8 mouse cellular contexts compared by ENCODE assay signal in the genomic region with DNA sequence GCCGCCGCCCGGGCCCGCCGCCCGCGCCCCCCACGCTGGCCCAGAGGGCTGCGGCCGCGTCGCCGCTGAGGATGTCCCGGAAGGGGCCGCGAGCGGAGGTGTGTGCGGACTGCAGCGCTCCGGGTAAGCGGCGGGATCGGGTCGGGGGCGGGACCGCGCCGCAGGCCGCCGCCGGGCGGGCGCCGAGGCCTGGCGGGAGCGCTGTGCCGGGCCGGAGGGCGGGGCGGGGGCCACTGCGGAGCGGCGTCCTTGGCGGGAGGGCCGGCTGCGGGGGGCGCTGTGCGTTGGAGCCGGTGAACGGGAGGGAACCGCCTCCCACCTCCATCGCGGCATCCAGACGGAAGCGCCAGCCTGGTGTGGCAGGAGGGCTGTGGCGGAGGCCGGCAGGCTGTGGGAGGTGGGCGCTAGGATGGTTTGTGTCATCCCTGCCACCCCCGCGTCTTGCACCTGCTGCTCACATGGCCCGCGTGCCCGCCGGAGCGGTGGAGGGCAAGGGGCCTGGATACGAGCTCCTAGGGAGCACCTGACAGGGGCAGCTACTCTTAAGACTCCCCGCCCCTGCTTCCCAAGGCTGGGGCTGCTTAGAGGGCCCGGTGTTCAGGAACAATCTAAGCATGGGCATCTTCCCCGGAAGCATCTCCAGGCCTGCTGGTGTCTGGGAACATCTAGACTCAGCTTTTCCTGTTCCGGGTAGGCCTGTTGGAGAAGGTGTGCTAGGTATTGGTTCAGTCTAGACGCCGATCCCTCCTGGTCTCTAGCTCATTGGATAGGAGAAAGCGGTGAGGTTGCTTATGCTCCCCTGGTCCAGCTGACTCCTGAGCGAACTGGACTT. TPM values are rescaled to one million over a fixed set of nuclear protein-coding genes. Genes with fewer than 3 reads are reported as not detected.
A peak's percentile ranks its signal among the peaks of the same experiment; 100 is the strongest.
DNase-seq lines count a peak whose midpoint lies in the region; ATAC-seq and TF ChIP-seq lines count a peak whose summit lies in the region.

A gene (plus strand): TSS at position 51 of the 832 bp plus-strand sequence.

- H3K36me3 ChIP-seq in CH12.LX (replicated peaks in 1 of 2; ENCODE audit: control insufficient read depth in 1 of 2, insufficient read depth in 1 of 2, low read length in 1 of 2), result peaks cover 0 to 26% of the 10 kb centered on the region in 2 experiments
- H3K36me3 ChIP-seq in embryonic facial prominence, embryonic 12.5 days, result peaks cover under 1% of the 10 kb centered on the region; the same call in 1 of the 2 replicates
- peaks cover under 1% of the 10 kb centered on the region; the same call in 1 of the 2 replicates for H3K36me3 ChIP-seq in heart, embryonic 12.5 days
- H3K36me3 ChIP-seq in kidney, postnatal 0 days (ENCODE audit: insufficient read depth, low read length), result no peaks in the 10 kb centered on the region

- peaks cover 21% of the 10 kb centered on the region for H3K27me3 ChIP-seq in CH12.LX (replicated peaks)
- H3K27me3 ChIP-seq in embryonic facial prominence, embryonic 12.5 days, result no peaks in the 10 kb centered on the region
- no peaks in the 10 kb centered on the region for H3K27me3 ChIP-seq in heart, embryonic 12.5 days (replicated peaks)
- no peaks in the 10 kb centered on the region for H3K27me3 ChIP-seq in kidney, postnatal 0 days (ENCODE audit: insufficient read depth, low read length)

- peak; percentile 61 for DNase-seq in CH12.LX (ENCODE audit: extremely low read depth)
- DNase-seq in adrenal gland, adult (ENCODE audit: inconsistent age in 2 of 2, low spot score in 1 of 2), result peak; percentile 72 to 80
- DNase-seq in kidney, postnatal 0 days (ENCODE audit: low spot score), result peak; percentile 55
- DNase-seq in lung, adult 2 months, result peak; percentile 51

- peak within 1 kb of the TSS; percentile 49 for H3K27ac ChIP-seq in CH12.LX (ENCODE audit: insufficient read depth, low read depth)
- H3K27ac ChIP-seq in embryonic facial prominence, embryonic 12.5 days, result peak within 1 kb of the TSS; percentile 90
- peak within 1 kb of the TSS; percentile 89 for H3K27ac ChIP-seq in heart, embryonic 12.5 days (ENCODE audit: poor library complexity, severe bottlenecking)
- H3K27ac ChIP-seq in kidney, postnatal 0 days, result peak within 1 kb of the TSS; percentile 95
- peak within 1 kb of the TSS; percentile 96 for H3K27ac ChIP-seq in olfactory bulb, adult 2 months (ENCODE audit: insufficient read depth, low read depth, low read length)

- 2% methylated on average over 56 of the region's 74 CpGs for WGBS in embryonic facial prominence, embryonic 12.5 days
- 7% methylated on average over 54 of the region's 74 CpGs for WGBS in heart, embryonic 12.5 days
- WGBS in kidney, postnatal 0 days, result 1% methylated on average over 27 of the region's 74 CpGs
- WGBS in lung, adult 2 months, result 4% methylated on average over 52 of the region's 74 CpGs
- 2% methylated on average over 71 of the region's 74 CpGs for WGBS in olfactory bulb, adult 2 months

- H3K4me1 ChIP-seq in CH12.LX (ENCODE audit: control insufficient read depth in 1 of 2, insufficient read depth in 2 of 2), result peaks cover 24 to 71% of the 10 kb centered on the region in 2 experiments
- H3K4me1 ChIP-seq in embryonic facial prominence, embryonic 12.5 days, result peaks cover 58% of the 10 kb centered on the region
- H3K4me1 ChIP-seq in heart, embryonic 12.5 days (replicated peaks), result peaks cover 73% of the 10 kb centered on the region
- H3K4me1 ChIP-seq in kidney, postnatal 0 days (replicated peaks; ENCODE audit: insufficient read depth, low read length), result peaks cover 54% of the 10 kb centered on the region
- peaks cover 54% of the 10 kb centered on the region for H3K4me1 ChIP-seq in lung, adult 2 months (ENCODE audit: control insufficient read depth, insufficient read depth, low read length)
- H3K4me1 ChIP-seq in olfactory bulb, adult 2 months (ENCODE audit: control insufficient read depth, insufficient read depth, low read length), result peaks cover 52% of the 10 kb centered on the region

- peak within 1 kb of the TSS; percentile 84 to 99 (median 98) for H3K4me3 ChIP-seq in CH12.LX (replicated peaks in 1 of 3; ENCODE audit: low read depth in 2 of 3, low read length in 2 of 3, poor library complexity in 1 of 3)
- peak within 1 kb of the TSS; percentile 86 for H3K4me3 ChIP-seq in embryonic facial prominence, embryonic 12.5 days
- peak within 1 kb of the TSS; percentile 97 for H3K4me3 ChIP-seq in heart, embryonic 12.5 days
- peak within 1 kb of the TSS; percentile 91 for H3K4me3 ChIP-seq in kidney, postnatal 0 days (replicated peaks; ENCODE audit: low read depth, low read length)
- peak within 1 kb of the TSS; percentile 81 for H3K4me3 ChIP-seq in lung, adult 2 months (replicated peaks; ENCODE audit: extremely low read depth, low read depth, low read length)
- H3K4me3 ChIP-seq in olfactory bulb, adult 2 months (ENCODE audit: insufficient read depth, low read depth, low read length), result peak within 1 kb of the TSS; percentile 89

- TF ChIP-seq RAD21 in CH12.LX (IDR thresholded peaks at IDR 0.05; ENCODE audit: low read depth, low read length), result no peak

- no peak for TF ChIP-seq POLR2A in CH12.LX (IDR thresholded peaks at IDR 0.05; ENCODE audit: low read depth, low read length)
- 0 out of 2 replicates have a peak, but pooled peaks have one; percentile 30 for TF ChIP-seq POLR2A in lung, adult 2 months (IDR thresholded peaks at IDR 0.05; ENCODE audit: borderline replicate concordance, extremely low read depth, low read depth, low read length)
- no peak for TF ChIP-seq POLR2A in olfactory bulb, adult 2 months (IDR thresholded peaks at IDR 0.05; ENCODE audit: insufficient read depth, low read depth, low read length)

- H3K9me3 ChIP-seq in CH12.LX (replicated peaks; ENCODE audit: low read length), result no peaks in the 10 kb centered on the region
- no peaks in the 10 kb centered on the region for H3K9me3 ChIP-seq in embryonic facial prominence, embryonic 12.5 days
- H3K9me3 ChIP-seq in heart, embryonic 12.5 days (replicated peaks), result no peaks in the 10 kb centered on the region
- H3K9me3 ChIP-seq in kidney, postnatal 0 days (replicated peaks; ENCODE audit: low read length), result no peaks in the 10 kb centered on the region

- H3K4me2 ChIP-seq in CH12.LX (ENCODE audit: insufficient read depth, low read depth, poor library complexity, severe bottlenecking), result peak within 1 kb of the TSS; percentile 90
- peak within 1 kb of the TSS; percentile 95 for H3K4me2 ChIP-seq in embryonic facial prominence, embryonic 12.5 days (replicated peaks)
- H3K4me2 ChIP-seq in heart, embryonic 12.5 days, result peak within 1 kb of the TSS; percentile 95
- peak within 1 kb of the TSS; percentile 95 for H3K4me2 ChIP-seq in kidney, postnatal 0 days (ENCODE audit: low read length)

- peak within 1 kb of the TSS; percentile 95 for H3K9ac ChIP-seq in CH12.LX (ENCODE audit: insufficient read depth, low read depth)
- H3K9ac ChIP-seq in embryonic facial prominence, embryonic 12.5 days, result peak within 1 kb of the TSS; percentile 96
- H3K9ac ChIP-seq in heart, embryonic 12.5 days, result peak within 1 kb of the TSS; percentile 98
- peak within 1 kb of the TSS; percentile 95 for H3K9ac ChIP-seq in kidney, postnatal 0 days (ENCODE audit: low read depth, low read length)

- peak in 1 of 2 experiments; percentile 23; a peak in 1 of 4 replicates for TF ChIP-seq CTCF in CH12.LX (conservative IDR thresholded peaks at IDR 0.05 in 1 of 2, IDR thresholded peaks at IDR 0.05 in 1 of 2; ENCODE audit: low read depth in 2 of 2, low read length in 2 of 2)
- 0 out of 2 replicates have a peak, but pooled peaks have one; percentile 5 for TF ChIP-seq CTCF in kidney, postnatal 0 days (IDR thresholded peaks at IDR 0.05; ENCODE audit: low read depth)
- TF ChIP-seq CTCF in lung, adult 2 months (IDR thresholded peaks at IDR 0.05; ENCODE audit: insufficient read depth, low read length), result no peak
- TF ChIP-seq CTCF in olfactory bulb, adult 2 months (IDR thresholded peaks at IDR 0.05; ENCODE audit: insufficient read depth, low read depth, low read length), result no peak

- in situ Hi-C loops in CH12.LX (cut with MboI; ENCODE audit: low pct_ligation_motif_present, low pct_unique_long_range_greater_than_20kb, low sequenced_read_pairs), result no loop called here

- H3K79me2 ChIP-seq in CH12.LX (replicated peaks; ENCODE audit: control insufficient read depth, extremely low read depth, insufficient read depth, poor library complexity, severe bottlenecking), result peaks cover 34% of the 10 kb centered on the region

- no peak for ATAC-seq in embryonic facial prominence, embryonic 12.5 days (ENCODE audit: insufficient number of reproducible peaks, insufficient read depth, low FRiP score, low TSS enrichment)
- ATAC-seq in heart, embryonic 12.5 days (ENCODE audit: insufficient number of reproducible peaks, low FRiP score), result peak; percentile 20; the same call in 1 of the 2 replicates
- peak; percentile 27 for ATAC-seq in kidney, postnatal 0 days (replicated peaks; ENCODE audit: low FRiP score, low read depth)
- ATAC-seq in erythroid progenitor cell, adult 5-6 weeks (replicated peaks; ENCODE audit: low FRiP score, poor library complexity, severe bottlenecking), result no peak

- no peak for TF ChIP-seq EP300 in CH12.LX (IDR thresholded peaks at IDR 0.05; ENCODE audit: low read length)

- dilution Hi-C loops in CH12.LX (cut with MboI; ENCODE audit: extremely low pct_ligation_motif_present, extremely low pct_unique_long_range_greater_than_20kb, low sequenced_read_pairs), result no loop called here

TF ChIP-seq in CH12.LX, 34 proteins besides CTCF, POLR2A, EP300 and RAD21 (continues in another document):
- TF ChIP-seq RCOR1 (conservative IDR thresholded peaks at IDR 0.05; ENCODE audit: low read depth, low read length) (no peak), CHD1 (IDR thresholded peaks at IDR 0.05; ENCODE audit: low read depth, low read length) (no peak), SMC3 (IDR thresholded peaks at IDR 0.05; ENCODE audit: low read depth, low read length) (no peak), USF1 (IDR thresholded peaks at IDR 0.05; ENCODE audit: low read depth, low read length) (no peak), BHLHE40 (IDR thresholded peaks at IDR 0.05; ENCODE audit: low read depth, low read length) (peak; percentile 71), POLR2AphosphoS2 (IDR thresholded peaks at IDR 0.05; ENCODE audit: low read depth, low read length) (no peak), MYC (IDR thresholded peaks at IDR 0.05; ENCODE audit: low read depth, low read length) (0 out of 2 replicates have a peak, but pooled peaks have one; percentile 19)

RNA-seq across cellular contexts. Expression of the gene that starts here (rescaled TPM):
- 28.9 and 30.8 TPM in 2 replicates for total RNA-seq in CH12.LX (2012; rRNA removed)
- 8.0 and 8.8 TPM in 2 replicates for total RNA-seq in CH12.LX (2014; rRNA removed)
- 53.3 and 57.8 TPM in 2 replicates for polyA plus RNA-seq in CH12.LX (2012; ENCODE audit: insufficient read length, low read depth)
- 11.1 and 11.5 TPM in 2 replicates for polyA plus RNA-seq in embryonic facial prominence, embryonic 12.5 days (2016; fragmentation: Nextera tagmentation; extraction: Ambion mirVana)
- polyA plus RNA-seq in heart, embryonic 12.5 days (2016; fragmentation: Nextera tagmentation; extraction: Ambion mirVana), result 9.3 and 10.2 TPM in 2 replicates
- polyA plus RNA-seq in kidney, postnatal 0 days (2015; fragmentation: Nextera tagmentation; extraction: Ambion mirVana), result 10.9 and 11.3 TPM in 2 replicates
- 112 TPM in 2 replicates for polyA plus RNA-seq in lung, adult 2 months (2012; rRNA removed)
- not detected in 2 replicates for polyA plus RNA-seq in olfactory bulb, adult 2 months (2012; ENCODE audit: insufficient read depth, insufficient read length, low replicate concordance, missing spikeins)
- total RNA-seq in erythroid progenitor cell, adult 5-6 weeks (2015; ENCODE audit: low replicate concordance), result 9.2 and 15.5 TPM in 2 replicates
- total RNA-seq in erythroid progenitor cell, adult 5-6 weeks (2017; ENCODE audit: low replicate concordance), result 6.8 and 11.6 TPM in 2 replicates

Comparison
In these comparisons a context has a peak if more than half of its experiments do, and no peak if none do; other contexts are left out.
1. ATAC-seq: peak in heart, embryonic 12.5 days (single experiment) and kidney, postnatal 0 days (single experiment); none in embryonic facial prominence, embryonic 12.5 days (single experiment) and erythroid progenitor cell, adult 5-6 weeks (single experiment).
2. Peak in every context shown above with its lines, with median percentiles within 50 percentile points of each other: DNase-seq, H3K27ac ChIP-seq, H3K4me2 ChIP-seq, H3K4me3 ChIP-seq and H3K9ac ChIP-seq.